Mouse (Mus musculus) megakaryocyte, embryonic 14.5 days (primary cell): ENCODE results near the gene Fndc4.

Experiments
- FLI1 ChIP-seq: IDR thresholded peaks from 2 replicates; pipeline ENCODE4 v1.6.1; 2012; ENCODE audit warnings: low read length, inconsistent platforms, mixed read lengths
- GATA1 ChIP-seq: IDR thresholded peaks from 3 replicates; pipeline ENCODE4 v1.6.1; 2012; ENCODE audit warnings: mixed read lengths, low read length, inconsistent platforms, borderline replicate concordance

- TF ChIP-seq FLI1 (no peak), GATA1 (no peak)
These were observed 26.9 kb upstream of the Fndc4 start for GRCm38 (mm10) chr5:31322776-31323175.
